Comparison of ENCODE assay signal across 15 mouse cellular contexts in genomic region chr9:116974134-116974533, GRCm38 (mm10).
DNase-seq lines count a peak whose midpoint lies in the region; ATAC-seq lines count a peak whose summit lies in the region.
"Had no signal": no experiment of that assay in that cellular context is flagged by ENCODE, and none has a peak within 500 bp of the region (broad histone marks: within the 10 kb centered on the region; RNA-seq: fewer than 3 reads in every experiment).

No protein-coding gene starts in this region.

- H3K27ac ChIP-seq in kidney, embryonic 16.5 days (ENCODE audit: low read length): peak overlapping the region; percentile 65; the same call in 1 of the 2 replicates
- peak overlapping the region; percentile 84 for H3K27ac ChIP-seq in lung, embryonic 16.5 days (ENCODE audit: low read length)
- H3K27ac ChIP-seq: macrophage had no signal

- no peak overlapping the region for H3K4me3 ChIP-seq in kidney, embryonic 16.5 days (ENCODE audit: low read length)
- no peak overlapping the region for H3K4me3 ChIP-seq in lung, embryonic 16.5 days (ENCODE audit: low read length)
- H3K4me3 ChIP-seq: heart, embryonic 10.5 days had no signal

- no peaks in the 10 kb centered on the region for H3K27me3 ChIP-seq in kidney, embryonic 16.5 days (ENCODE audit: insufficient read depth, low read length)
- H3K27me3 ChIP-seq in lung, embryonic 16.5 days (ENCODE audit: control insufficient read depth, insufficient read depth, low read depth, low read length): no peaks in the 10 kb centered on the region

- H3K36me3 ChIP-seq in kidney, embryonic 16.5 days (ENCODE audit: insufficient read depth, low read length): peaks cover 9% of the 10 kb centered on the region; the same call in 1 of the 2 replicates
- no peaks in the 10 kb centered on the region for H3K36me3 ChIP-seq in lung, embryonic 16.5 days (ENCODE audit: control insufficient read depth, insufficient read depth, low read length)
- H3K36me3 ChIP-seq: G1E had no signal

- DNase-seq in heart, adult 11 months: peak; percentile 68
- DNase-seq in heart, adult 9 months (ENCODE audit: low spot score in 2 of 2): no peak
- DNase-seq in kidney, adult 11 months: no peak
- no peak for DNase-seq in lung, postnatal 10 days
- DNase-seq in lung, postnatal 36 days: peak; percentile 19
- no peak for DNase-seq in ovary, postnatal 14 days (ENCODE audit: low spot score)
- DNase-seq: cerebellum, adult 8-10 months; layer of hippocampus, adult 9-11 months; right cerebral cortex, adult 18-20 months; thymus, adult 2 months had no signal

- H3K4me2 ChIP-seq in kidney, embryonic 16.5 days (replicated peaks; ENCODE audit: low read depth, low read length): no peak overlapping the region
- no peak overlapping the region; the same call in 1 of the 2 replicates for H3K4me2 ChIP-seq in lung, embryonic 16.5 days (ENCODE audit: low read depth, low read length)

- peaks cover 8% of the 10 kb centered on the region; the same call in 1 of the 2 replicates for H3K4me1 ChIP-seq in kidney, embryonic 16.5 days (ENCODE audit: insufficient read depth, low read length)
- peaks cover 5% of the 10 kb centered on the region; the same call in 1 of the 2 replicates for H3K4me1 ChIP-seq in lung, embryonic 16.5 days (replicated peaks; ENCODE audit: control insufficient read depth, insufficient read depth, low read length)

- 93% methylated on average over 3 of the region's 3 CpGs for WGBS in kidney, embryonic 16.5 days
- 82% methylated on average over 3 of the region's 3 CpGs for WGBS in lung, embryonic 16.5 days

- no peak for ATAC-seq in kidney, embryonic 16.5 days (ENCODE audit: low FRiP score, low TSS enrichment)
- ATAC-seq in lung, embryonic 16.5 days (ENCODE audit: low read depth): no peak

- H3K9me3 ChIP-seq in kidney, embryonic 16.5 days (ENCODE audit: low read length): 0 out of 2 replicates have a peak, but pooled peaks cover 2% of the 10 kb centered on the region
- peaks cover 2% of the 10 kb centered on the region; the same call in 1 of the 2 replicates for H3K9me3 ChIP-seq in lung, embryonic 16.5 days (ENCODE audit: control insufficient read depth, low read length)
- H3K9me3 ChIP-seq: heart, embryonic 10.5 days had no signal

- no peak overlapping the region for H3K9ac ChIP-seq in kidney, embryonic 16.5 days (replicated peaks; ENCODE audit: low read length)
- H3K9ac ChIP-seq in lung, embryonic 16.5 days (ENCODE audit: low read length): no peak overlapping the region

Comparison
In these comparisons a context has a peak if more than half of its experiments do, and no peak if none do; other contexts are left out.
1. DNase-seq: peak in heart, adult 11 months (single experiment) and lung, postnatal 36 days (single experiment); none in heart, adult 9 months (0 of 2), kidney, adult 11 months (single experiment), lung, postnatal 10 days (single experiment) and ovary, postnatal 14 days (single experiment).